Mouse (Mus musculus): ENCODE data around the gene Esyt1. TPM values are rescaled to one million over a fixed set of nuclear protein-coding genes. Genes with fewer than 3 reads are reported as not detected.
"Not testable (repeated sequence)": the region's sequence is repeated elsewhere in the genome, so short reads cannot be mapped to it uniquely, and the experiment has no call there.

The Esyt1 gene
- polyA plus RNA-seq, 1 experiment from 2014 or later = 17.2 TPM

DNA sequence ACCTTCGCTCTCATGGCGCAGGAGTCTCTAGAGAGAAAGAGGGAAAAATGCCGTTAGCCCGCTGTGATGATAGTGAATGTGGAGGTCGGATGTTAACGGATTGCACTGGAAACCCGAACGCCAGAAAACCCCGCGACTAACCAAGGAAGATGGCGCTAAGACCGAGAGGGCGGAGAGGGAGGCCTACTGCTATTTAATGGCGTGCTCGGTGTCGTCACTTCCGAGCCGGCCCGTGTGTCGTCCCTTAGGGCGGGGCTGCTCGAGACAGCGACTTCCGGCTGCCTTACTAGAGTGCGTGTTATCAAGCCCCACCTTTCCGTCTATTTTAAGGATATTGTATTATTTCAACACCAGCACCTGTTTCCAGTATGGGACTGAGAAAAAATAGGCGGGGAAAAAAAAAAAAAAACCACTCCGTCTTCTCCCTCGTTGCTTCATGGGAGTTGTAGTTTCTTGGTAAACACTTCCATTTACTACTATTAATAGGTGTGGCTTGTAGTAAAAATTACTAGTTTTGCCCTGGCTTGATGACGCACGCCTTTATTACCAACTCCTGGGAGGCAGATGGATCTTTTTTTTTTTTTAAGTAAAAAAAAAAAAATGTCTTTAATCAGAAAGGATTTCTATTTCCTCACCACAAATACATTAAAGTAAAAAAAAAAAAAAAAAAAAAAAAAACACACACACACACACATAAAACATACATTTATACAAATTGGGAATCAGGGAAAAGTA lies 23.4 kb upstream of the Esyt1 start, which contains the start of gene Rpl41:
Gene Rpl41, minus strand, starts transcription at position 359 of the 735 bp plus-strand sequence.
- Histone ChIP-seq H3K27ac (replicated peaks) (peak within 1 kb of the TSS; percentile 97), H3K4me2 (peak within 1 kb of the TSS; percentile 93), H3K9ac (peak within 1 kb of the TSS; percentile 99), H3K36me3 (peaks cover 18% of the 10 kb centered on the region), H3K4me3 (peak within 1 kb of the TSS; percentile 83), H3K27me3 (replicated peaks) (no peaks in the 10 kb centered on the region), H3K4me1 (peaks cover 19% of the 10 kb centered on the region), H3K9me3 (no peaks in the 10 kb centered on the region)
- ATAC-seq (ENCODE audit: extremely low read depth, insufficient number of reproducible peaks, low FRiP score, low TSS enrichment) = peak; percentile 77
- WGBS = under 1% methylated on average over 31 of the region's 31 CpGs

DNA sequence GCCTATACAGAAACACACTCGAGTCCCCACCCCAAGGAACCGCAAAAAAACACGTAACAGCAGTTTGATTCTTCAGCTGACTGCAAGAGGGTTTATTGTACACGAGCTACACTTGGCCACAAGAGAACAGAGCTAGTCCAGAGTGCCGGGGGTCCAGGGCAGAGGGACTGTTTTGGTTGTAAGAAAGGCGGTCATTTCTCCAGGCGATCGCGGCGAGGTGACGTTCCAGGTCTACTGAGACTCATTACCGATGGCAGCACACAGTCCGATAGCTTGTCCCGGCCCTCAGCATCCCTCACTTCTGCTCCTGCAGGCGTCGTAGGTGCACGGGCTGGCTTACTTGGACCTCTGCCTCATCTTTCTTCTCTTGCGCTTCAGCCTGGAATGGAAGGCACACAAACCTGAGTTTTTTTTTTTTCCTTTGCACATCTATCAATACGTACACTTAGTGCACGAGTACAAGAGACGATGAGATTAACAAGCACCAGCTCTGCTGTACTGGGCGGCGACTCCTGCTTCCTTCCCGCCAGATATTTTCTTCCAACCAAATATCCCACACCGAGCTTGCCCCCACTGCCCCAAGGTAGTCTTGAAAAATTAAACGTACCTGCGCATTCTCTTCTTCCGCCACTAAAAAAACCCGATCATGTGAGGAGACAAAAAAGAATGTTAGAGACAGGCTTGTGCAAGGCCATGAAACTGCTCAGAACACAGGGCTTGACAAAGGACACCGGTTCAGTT lies 22.6 kb upstream of the Esyt1 start:
- not testable (repeated sequence) for ATAC-seq (ENCODE audit: extremely low read depth, insufficient number of reproducible peaks, low FRiP score, low TSS enrichment); H3K27me3 ChIP-seq (replicated peaks); H3K9me3 ChIP-seq
- 3% methylated on average over 30 of the region's 30 CpGs for WGBS
- Histone ChIP-seq H3K4me1 (peaks cover 27% of the 10 kb centered on the region), H3K36me3 (peaks cover 27% of the 10 kb centered on the region), H3K9ac (peak overlapping the region; percentile 99), H3K4me2 (peak overlapping the region; percentile 93), H3K4me3 (peak overlapping the region; percentile 83), H3K27ac (replicated peaks) (peak overlapping the region; percentile 97)

DNA sequence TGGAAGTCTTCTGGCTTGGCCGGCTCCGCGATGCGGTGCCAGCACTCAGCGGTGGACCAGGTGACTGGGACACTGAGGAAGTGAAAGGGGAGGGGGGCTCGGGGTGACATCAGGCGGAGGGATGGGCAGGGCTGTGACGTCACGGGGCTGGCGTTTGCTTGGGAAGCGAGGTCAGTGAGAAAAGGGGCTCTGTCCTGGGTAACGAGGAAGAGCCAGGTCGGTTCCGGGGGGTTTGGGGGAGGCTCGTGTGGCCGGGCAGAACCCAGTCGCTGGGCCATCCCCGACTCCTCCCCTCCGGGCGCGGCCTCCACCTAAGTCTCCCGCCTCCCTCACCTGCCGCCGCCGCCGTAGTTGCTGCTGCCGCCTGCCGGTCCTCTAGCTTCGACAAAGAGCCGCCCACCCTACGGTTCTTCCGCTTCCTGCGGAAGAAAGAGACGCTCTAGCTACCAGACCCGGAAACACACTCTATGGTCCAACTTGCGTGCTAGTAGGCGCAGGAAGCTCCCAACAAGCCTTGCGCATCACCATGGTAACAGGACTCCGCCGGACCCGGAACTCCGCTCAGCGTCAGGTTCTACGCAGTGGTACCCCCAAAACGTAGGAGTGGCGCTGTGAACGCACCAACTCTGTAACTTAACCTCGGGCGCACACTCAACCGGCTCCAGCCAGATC lies 21.8 kb upstream of the Esyt1 start, which contains the start of gene Zc3h10:
Gene Zc3h10, minus strand, starts transcription at position 414 of the 672 bp plus-strand sequence.
- ATAC-seq (ENCODE audit: extremely low read depth, insufficient number of reproducible peaks, low FRiP score, low TSS enrichment) = peak; percentile 87
- H3K27ac ChIP-seq (replicated peaks) = peak within 1 kb of the TSS; percentile 97
- peak within 1 kb of the TSS; percentile 93 for H3K4me2 ChIP-seq
- H3K4me1 ChIP-seq = peaks cover 31% of the 10 kb centered on the region
- H3K9ac ChIP-seq = peak within 1 kb of the TSS; percentile 99
- peaks cover 34% of the 10 kb centered on the region for H3K36me3 ChIP-seq
- no peaks in the 10 kb centered on the region for H3K9me3 ChIP-seq
- no peaks in the 10 kb centered on the region for H3K27me3 ChIP-seq (replicated peaks)
- under 1% methylated on average over 49 of the region's 50 CpGs for WGBS
- H3K4me3 ChIP-seq = peak within 1 kb of the TSS; percentile 83

GRCm38 (mm10) chr10:128546787-128547186 lies 21.1 kb upstream of the Esyt1 start:
- Histone ChIP-seq H3K27ac (replicated peaks) (peak overlapping the region; percentile 96), H3K4me1 (peaks cover 31% of the 10 kb centered on the region), H3K4me2 (peak overlapping the region; percentile 93), H3K9me3 (no peaks in the 10 kb centered on the region), H3K9ac (peak overlapping the region; percentile 99), H3K27me3 (replicated peaks) (no peaks in the 10 kb centered on the region), H3K4me3 (peak overlapping the region; percentile 83), H3K36me3 (peaks cover 40% of the 10 kb centered on the region)
- no peak for ATAC-seq (ENCODE audit: extremely low read depth, insufficient number of reproducible peaks, low FRiP score, low TSS enrichment)
- 14% methylated on average over 7 of the region's 7 CpGs for WGBS

GRCm38 (mm10) chr10:128546361-128546760 lies 20.7 kb upstream of the Esyt1 start:
- peaks cover 43% of the 10 kb centered on the region for H3K36me3 ChIP-seq
- H3K4me1 ChIP-seq = peaks cover 31% of the 10 kb centered on the region
- no peaks in the 10 kb centered on the region for H3K9me3 ChIP-seq
- H3K4me2 ChIP-seq = peak overlapping the region; percentile 93
- H3K27ac ChIP-seq (replicated peaks) = peak overlapping the region; percentile 96
- peak overlapping the region; percentile 83 for H3K4me3 ChIP-seq
- no peaks in the 10 kb centered on the region for H3K27me3 ChIP-seq (replicated peaks)
- H3K9ac ChIP-seq = peak overlapping the region; percentile 99
- 7% methylated on average over 4 of the region's 4 CpGs for WGBS
- no peak for ATAC-seq (ENCODE audit: extremely low read depth, insufficient number of reproducible peaks, low FRiP score, low TSS enrichment)

DNA sequence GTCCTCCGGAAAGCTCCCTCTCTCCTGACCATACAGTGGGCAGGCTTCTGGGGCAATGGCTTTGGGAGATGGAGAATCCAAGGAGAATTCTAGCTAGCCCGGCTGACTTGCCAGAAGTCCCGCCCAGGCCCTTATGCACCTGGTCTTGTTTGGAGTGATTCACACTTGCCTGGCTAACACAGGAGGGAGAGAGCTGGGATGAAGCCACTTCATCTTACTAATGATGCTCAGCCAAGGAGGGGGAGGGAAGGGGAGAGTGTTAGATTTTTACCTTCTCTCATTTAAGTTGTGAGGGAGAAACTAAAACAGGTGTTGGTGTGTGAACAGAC lies 19.9 kb upstream of the Esyt1 start:
- H3K4me1 ChIP-seq = peaks cover 31% of the 10 kb centered on the region
- H3K27me3 ChIP-seq (replicated peaks) = no peaks in the 10 kb centered on the region
- no peak for ATAC-seq (ENCODE audit: extremely low read depth, insufficient number of reproducible peaks, low FRiP score, low TSS enrichment)
- no peak overlapping the region for H3K27ac ChIP-seq (replicated peaks)
- no peak overlapping the region for H3K4me2 ChIP-seq
- peaks cover 49% of the 10 kb centered on the region for H3K36me3 ChIP-seq
- H3K9ac ChIP-seq = peak overlapping the region; percentile 42; the same call in 1 of the 2 replicates
- 82% methylated on average over 3 of the region's 3 CpGs for WGBS
- H3K9me3 ChIP-seq = no peaks in the 10 kb centered on the region
- no peak overlapping the region for H3K4me3 ChIP-seq

- no peaks in the 10 kb centered on the region for H3K9me3 ChIP-seq
- H3K27me3 ChIP-seq (replicated peaks) = no peaks in the 10 kb centered on the region
- peak overlapping the region; percentile 42; the same call in 1 of the 2 replicates for H3K9ac ChIP-seq
- H3K4me2 ChIP-seq = no peak overlapping the region
- no peak for ATAC-seq (ENCODE audit: extremely low read depth, insufficient number of reproducible peaks, low FRiP score, low TSS enrichment)
- peaks cover 49% of the 10 kb centered on the region for H3K36me3 ChIP-seq
- WGBS = 91% methylated on average over 37 of the region's 37 CpGs
- no peak overlapping the region for H3K27ac ChIP-seq (replicated peaks)
- H3K4me1 ChIP-seq = peaks cover 31% of the 10 kb centered on the region
- H3K4me3 ChIP-seq = no peak overlapping the region
Measured at GRCm38 (mm10) chr10:128544674-128545569, 19.3 kb upstream of the Esyt1 start.

- Histone ChIP-seq H3K4me2 (no peak overlapping the region), H3K27ac (replicated peaks) (no peak overlapping the region), H3K4me3 (no peak overlapping the region), H3K4me1 (peaks cover 28% of the 10 kb centered on the region), H3K36me3 (peaks cover 49% of the 10 kb centered on the region), H3K27me3 (replicated peaks) (no peaks in the 10 kb centered on the region), H3K9me3 (no peaks in the 10 kb centered on the region), H3K9ac (no peak overlapping the region)
- ATAC-seq (ENCODE audit: extremely low read depth, insufficient number of reproducible peaks, low FRiP score, low TSS enrichment) = no peak
- 95% methylated on average over 15 of the region's 15 CpGs for WGBS
Measured at GRCm38 (mm10) chr10:128544151-128544657, 18.5 kb upstream of the Esyt1 start.

DNA sequence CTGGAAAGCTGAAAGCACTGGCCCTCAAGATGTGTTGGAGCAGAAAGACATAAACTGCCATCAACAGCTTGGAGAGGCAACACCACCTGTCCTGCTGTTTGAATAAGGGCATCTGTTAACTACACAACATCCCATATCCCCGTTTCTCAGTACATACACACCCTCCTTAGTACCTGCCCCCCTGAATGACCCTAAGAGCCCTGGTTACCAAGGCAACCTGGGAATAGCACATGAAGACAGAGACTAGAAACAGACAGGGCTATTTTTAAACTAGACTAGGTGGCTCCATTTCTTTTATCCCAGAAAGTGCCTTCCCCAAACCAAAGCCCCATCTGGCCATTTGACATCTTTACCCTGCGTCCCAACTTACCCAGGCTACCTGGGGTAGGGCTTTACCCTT lies 17.4 kb upstream of the Esyt1 start:
- Histone ChIP-seq H3K4me2 (no peak overlapping the region), H3K9me3 (no peaks in the 10 kb centered on the region), H3K4me3 (no peak overlapping the region), H3K9ac (peak overlapping the region; percentile 20; the same call in 1 of the 2 replicates), H3K27me3 (replicated peaks) (no peaks in the 10 kb centered on the region), H3K4me1 (peaks cover 28% of the 10 kb centered on the region), H3K27ac (replicated peaks) (no peak overlapping the region), H3K36me3 (peaks cover 49% of the 10 kb centered on the region)
- ATAC-seq (ENCODE audit: extremely low read depth, insufficient number of reproducible peaks, low FRiP score, low TSS enrichment) = no peak
- WGBS = 39% methylated on average over 2 of the region's 2 CpGs

- no peak overlapping the region for H3K9ac ChIP-seq
- no peak for ATAC-seq (ENCODE audit: extremely low read depth, insufficient number of reproducible peaks, low FRiP score, low TSS enrichment)
- 75% methylated on average over 1 of the region's 1 CpGs for WGBS
- no peaks in the 10 kb centered on the region for H3K9me3 ChIP-seq
- H3K36me3 ChIP-seq = peaks cover 24% of the 10 kb centered on the region
- peaks cover 16% of the 10 kb centered on the region for H3K4me1 ChIP-seq
- no peak overlapping the region for H3K4me2 ChIP-seq
- H3K27ac ChIP-seq (replicated peaks) = no peak overlapping the region
- no peaks in the 10 kb centered on the region for H3K27me3 ChIP-seq (replicated peaks)
- no peak overlapping the region for H3K4me3 ChIP-seq
Measured at GRCm38 (mm10) chr10:128538340-128538870, 12.7 kb upstream of the Esyt1 start.

Measured in heart, embryonic 13.5 days (tissue).